Mouse (Mus musculus): ENCODE results near the gene U90926.

U90926 gene

DNA sequence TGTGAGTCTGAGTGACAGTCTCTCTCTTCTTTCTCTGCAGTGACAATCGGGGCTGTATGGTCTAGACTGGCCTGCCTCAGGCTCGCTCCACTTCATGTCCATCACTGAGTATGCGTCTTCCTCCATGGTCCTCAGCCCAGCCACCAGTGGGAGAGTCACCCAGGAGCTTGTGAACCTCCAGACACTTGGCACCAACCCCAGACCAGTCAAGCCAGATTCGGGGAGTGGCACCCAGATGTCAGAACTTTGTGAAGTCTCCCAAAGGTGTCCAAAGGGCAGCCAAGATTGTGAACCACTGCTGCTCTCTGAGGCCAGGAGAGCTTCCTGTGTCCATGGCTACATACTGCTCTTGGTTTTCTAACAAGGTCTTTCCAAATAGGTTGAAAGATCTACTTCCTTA, 3.0 kb downstream of the U90926 start:
- DNase-seq = no peak

DNA sequence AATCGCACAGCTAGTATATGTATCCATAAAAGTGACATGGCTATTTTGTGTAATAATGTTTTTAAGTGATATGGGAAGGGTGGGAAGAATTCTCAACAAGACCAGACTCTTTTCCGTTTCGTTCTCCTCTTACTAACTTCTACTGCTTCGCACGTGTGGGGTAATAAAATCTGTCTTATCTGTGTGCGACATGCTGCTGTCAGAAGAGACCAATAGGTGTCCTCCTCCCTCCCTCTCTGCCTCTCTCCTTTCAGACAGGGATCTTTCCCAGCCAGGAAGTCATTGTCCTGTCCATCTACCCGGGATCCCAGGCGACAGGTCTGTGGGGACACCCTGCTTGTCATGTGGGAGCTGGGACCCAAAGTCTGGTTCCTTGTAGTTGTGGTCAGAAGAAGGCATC, 5.0 kb downstream of the U90926 start:
- DNase-seq = no peak

DNA sequence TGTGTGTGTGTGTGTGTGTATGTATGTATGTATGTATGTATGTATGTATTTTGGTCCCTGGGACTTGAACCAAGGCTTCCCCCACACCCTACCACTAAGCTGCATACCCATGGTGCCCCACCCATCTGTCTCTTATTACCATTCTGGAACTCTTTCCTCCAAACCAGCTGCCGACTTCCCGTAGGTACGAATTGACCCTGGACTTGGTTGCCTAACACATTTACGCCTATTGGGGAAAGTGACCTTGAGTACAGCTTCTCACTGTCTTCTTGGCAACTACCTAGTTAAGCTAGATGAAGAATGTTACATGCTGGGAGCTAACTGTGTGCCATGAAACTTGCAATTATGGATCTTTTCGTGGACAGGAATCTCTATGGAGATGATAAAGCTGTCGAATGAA, 9.1 kb downstream of the U90926 start:
- DNase-seq = no peak

DNA sequence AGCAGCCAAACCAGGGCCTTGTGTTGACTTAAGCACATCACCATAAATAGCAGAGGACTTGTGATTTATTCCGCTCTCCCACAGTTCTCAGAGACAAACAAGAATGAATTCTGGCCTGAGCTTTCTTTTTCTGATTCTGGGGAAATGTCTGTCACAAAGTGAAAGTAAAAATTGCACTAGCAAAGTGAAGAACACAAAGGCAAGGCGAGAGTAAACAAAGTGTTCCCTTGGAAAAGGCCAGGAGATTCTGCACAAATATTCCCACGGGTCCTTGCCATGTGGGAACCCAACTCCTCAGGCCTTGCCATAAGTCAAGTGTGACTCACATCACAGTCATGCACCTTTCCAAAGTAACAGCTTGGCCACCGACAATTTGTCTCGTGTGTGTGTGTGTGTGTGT, 9.5 kb downstream of the U90926 start:
- DNase-seq = no peak

DNA sequence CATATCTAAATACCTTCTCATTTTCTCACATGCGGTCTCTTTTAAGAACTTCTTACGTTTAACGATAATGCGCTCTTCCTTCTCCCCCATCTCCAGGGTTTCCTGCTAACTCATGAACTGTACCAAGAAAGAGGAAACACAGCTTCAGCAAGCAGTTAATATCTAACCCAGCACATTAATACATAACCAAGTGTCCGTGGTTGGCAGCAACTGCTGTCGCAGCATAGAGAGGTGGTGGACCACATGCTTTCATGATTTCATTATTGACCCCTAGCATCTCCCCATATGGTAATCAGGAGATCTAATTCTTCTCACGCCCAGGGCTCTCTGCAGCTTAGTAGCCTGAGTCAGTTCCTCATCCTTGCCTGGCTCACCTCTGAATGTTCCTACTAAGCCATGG, 10.0 kb downstream of the U90926 start:
- DNase-seq = no peak

DNA sequence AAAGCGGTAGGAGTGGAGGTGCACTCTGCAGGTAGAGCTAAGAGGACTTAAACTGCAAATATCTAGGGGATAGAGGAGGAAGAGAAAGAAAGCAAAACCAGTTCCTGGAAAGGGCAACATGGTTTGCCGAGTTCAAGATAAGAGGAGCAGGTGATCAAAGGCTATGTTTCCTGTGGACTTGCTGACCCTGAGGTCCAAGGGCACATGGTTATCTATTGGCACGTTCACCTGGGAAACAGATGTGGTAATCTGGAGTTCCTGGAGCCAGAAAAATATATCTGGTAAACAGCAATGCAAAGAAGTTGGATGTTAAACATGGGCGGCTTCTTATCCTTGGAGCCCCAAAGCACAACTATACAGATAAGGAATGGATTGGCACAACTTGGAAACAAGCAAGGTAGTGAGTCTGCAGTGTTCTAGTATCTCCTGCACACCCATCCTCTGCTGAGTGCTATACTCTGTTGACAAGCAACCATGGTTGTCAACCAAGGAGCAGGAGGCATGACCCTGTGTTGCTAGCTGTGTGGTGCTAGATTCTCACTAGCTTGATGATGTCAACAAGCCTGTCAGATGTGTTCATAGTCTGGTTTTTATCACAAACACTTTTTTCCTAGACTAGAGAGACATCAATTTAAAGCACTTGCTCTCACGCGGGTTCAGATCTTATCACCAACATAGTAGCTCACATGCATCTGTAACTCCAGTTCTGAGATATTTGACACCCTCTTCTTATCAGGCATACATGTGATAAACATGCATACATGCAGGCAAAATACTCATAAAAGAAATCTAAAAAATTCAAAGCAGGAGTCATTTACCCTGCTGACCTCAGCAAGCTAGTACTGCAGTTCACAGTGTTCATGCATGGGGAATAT, 10.8 kb downstream of the U90926 start:
- no peak for DNase-seq

DNA sequence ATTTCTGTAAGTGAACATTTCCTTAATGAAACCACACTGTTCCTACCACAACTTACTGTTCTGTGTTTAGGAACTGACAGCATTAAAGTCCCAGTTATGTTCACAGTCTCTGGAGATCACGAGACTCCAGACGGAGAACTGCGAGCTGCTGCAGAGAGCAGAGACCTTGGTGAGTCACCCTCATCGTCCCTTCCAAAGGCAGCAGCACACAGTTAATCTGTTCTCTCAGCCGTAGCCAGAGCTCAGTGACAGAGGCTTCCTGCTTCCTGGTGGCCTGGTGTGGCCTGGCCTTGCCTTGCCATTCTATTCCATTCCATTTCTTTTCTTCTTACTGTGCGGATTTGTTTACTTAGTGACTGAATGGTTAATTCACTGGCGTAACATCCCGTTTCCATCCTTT, 16.9 kb downstream of the U90926 start:
- DNase-seq = no peak

DNA sequence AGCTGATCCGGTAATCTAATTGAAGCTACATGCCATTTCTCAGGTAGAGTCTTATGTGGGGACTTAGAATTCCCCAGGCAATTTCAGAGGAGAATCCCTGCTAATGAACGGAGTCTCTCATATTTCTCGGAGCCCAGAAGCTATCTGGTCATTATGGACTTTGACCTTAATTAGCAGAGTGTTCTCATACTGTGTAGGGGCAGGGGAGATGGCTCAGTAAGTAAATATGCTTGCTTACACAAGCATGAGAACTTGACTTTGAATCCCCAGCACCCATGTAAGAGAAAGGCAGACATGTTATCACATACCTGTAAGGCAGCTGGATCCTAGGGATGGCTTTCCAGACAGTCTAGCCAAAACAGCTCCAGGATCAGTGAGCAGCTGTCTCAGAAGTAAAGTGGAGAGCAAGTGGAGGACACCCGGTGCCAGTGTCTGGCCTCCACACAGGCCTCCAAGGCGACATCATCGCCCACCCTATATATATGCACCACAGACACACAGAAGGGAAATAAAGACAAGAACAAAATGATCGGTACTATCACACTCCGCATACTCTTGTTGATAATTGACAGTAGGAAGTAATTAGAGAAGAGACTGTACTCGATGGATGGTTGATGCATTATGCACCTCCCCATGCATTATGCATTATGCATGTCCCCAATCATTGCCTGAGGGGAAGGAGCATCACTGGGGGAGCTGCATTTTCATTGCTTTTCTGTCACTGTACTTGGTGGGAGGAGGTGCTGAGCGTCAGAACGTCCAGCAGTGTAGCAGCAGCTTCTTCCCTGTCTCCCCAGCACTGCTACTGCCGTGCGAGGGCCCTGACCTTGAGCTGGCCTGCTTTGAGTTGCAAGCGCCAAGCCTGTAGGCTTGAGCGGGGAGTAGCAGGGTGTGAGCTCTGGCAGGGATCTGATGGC, 18.1 kb downstream of the U90926 start:
- DNase-seq = peak; percentile 37

DNA sequence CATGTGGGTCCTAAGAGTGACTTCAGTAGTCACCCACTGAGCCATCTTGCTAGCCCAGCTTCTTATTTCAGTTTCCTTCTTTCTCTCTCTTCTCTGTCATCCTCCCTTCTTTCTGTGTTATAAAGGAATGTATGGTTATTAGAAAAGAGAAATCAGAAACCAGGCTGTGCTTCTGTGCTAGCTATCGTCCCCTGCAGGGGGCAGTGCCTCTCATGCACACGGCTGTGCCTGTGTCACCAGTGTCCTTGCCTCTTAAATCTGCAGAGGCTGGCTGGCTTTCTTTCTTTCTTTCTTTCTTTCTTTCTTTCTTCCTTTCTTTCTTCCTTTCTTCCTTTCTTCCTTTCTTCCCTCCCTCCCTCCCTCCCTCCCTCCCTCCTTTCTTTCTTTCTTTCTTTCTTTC, 19.5 kb downstream of the U90926 start:
- DNase-seq = peak; percentile 36

DNA sequence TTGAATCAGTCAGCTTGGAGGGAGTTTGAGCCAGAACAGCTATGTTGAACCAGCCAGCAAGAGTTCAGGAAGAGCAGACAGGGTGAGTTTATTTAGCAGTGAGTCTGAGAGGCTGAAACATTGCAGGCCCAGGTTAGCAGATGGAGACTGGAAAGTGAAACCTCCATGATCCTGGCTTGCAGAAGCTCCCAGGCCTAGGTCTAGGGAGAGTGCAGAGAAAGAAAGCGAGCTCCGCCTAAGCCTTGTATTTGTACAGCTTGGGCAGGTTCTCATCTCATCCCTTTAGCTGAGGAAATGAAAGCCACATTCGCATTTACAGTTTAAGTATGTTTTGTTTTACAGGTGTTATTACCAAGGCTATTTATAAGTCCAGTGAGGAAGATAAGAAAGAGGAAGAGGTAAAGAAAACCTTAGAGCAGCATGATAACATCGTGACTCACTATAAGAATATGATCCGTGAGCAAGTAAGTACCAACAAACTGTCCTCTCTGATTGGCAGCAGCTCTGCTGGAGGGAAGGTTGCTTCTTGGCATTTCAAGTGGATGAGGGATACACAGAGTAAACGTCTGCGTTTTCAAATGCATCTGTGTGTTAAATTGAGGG, 26.2 kb downstream of the U90926 start:
- no peak for DNase-seq

DNA sequence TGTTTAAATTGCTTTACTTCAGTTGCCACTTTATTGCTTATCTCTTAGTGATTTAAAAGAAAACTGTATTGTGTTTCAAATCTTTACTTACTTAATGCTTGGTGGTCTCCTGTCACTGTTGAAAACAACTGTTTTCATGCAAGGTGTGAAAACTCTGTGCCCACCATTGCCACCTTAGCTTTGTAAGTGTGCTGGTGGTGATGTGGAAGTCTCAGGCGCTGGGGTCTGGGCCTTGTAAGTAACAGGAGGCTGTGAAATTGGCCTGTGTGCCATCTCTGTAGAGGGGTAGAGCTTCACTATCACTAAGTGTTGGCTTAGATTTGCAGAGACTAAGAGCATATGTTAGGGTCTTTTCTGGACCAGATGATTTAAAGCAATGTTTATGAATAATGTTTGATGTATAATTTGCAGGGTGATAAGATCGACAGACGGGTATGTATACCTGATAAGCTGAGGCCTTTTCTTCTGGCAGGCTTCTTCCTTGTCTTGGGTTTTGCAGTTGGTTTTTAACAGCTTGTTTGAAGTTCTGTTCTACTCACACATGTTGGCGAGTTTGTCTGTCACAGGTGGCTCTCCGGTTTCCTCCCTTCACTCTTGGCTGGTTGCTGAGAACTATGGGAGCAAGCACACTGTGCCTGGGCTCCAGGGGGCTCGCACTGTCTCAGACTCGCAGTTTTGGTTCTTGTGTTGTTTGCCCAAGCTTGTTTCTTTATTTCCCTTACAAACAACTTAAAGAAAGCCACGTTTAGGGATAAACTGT, 32.0 kb downstream of the U90926 start:
- no peak for DNase-seq

DNA sequence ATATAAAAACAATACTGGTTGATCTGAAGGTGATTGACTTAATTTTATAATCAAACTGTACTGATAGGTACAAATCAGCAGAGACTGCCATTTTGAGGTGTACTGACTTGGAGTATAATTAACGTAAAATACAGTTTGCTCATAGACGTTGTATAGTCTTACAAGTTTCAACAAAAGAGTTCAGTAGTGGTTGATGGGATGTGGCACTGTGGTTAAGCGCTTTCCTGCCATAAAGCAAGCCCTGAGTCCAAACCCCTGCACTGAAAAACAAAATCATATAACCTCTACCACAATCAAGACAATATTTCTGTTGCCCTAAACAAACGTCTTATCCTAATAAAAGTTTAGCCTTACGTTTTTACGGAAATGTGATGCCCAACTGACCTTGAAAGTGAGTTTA, 49.2 kb downstream of the U90926 start:
- DNase-seq = no peak
